In the genomic region with DNA sequence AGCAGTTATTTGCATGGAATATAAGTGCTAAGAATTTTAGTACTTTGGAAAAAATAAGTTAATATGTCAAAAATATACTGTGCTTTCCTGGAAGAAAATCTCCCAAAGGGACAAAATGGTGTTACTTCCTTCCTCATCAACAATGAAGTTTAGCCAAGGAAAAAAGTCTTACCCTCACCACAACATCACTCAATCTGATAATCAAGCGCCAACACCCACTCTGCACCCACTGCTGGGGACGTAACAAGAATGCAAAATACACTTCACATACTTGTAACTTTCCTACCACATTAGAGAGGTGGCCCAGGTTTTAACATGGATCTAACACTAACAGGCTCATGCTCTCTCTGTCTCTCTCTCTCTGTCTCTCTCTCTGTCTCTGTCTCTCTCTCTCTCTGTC, we compare ENCODE assay signal across 15 mouse cellular contexts.
"Had no signal": no experiment of that assay in that cellular context is flagged by ENCODE, and none has a peak within 500 bp of the region (broad histone marks: within the 10 kb centered on the region; RNA-seq: fewer than 3 reads in every experiment).

No protein-coding gene starts in this region.

- H3K4me1 ChIP-seq: limb, embryonic 15.5 days; midbrain, embryonic 10.5 days; neural tube, embryonic 12.5 days; stomach, embryonic 15.5 days had no signal

- DNase-seq: kidney, adult 8-10 months; kidney, postnatal 4 days; retina, postnatal 1 day; right cerebral cortex, postnatal 4 days; thymus, adult 2 months; thymus, postnatal 25 days had no signal

- H3K27ac ChIP-seq: layer of hippocampus, adult 2 months; left cerebral cortex, adult 2 months; limb, embryonic 15.5 days; midbrain, embryonic 10.5 days; neural tube, embryonic 12.5 days; stomach, embryonic 15.5 days had no signal

- H3K9me3 ChIP-seq: limb, embryonic 15.5 days; midbrain, embryonic 10.5 days; neural tube, embryonic 12.5 days; stomach, embryonic 15.5 days had no signal

- H3K4me3 ChIP-seq: layer of hippocampus, adult 2 months; left cerebral cortex, adult 2 months; limb, embryonic 15.5 days; midbrain, embryonic 10.5 days; neural tube, embryonic 12.5 days; stomach, embryonic 15.5 days had no signal

- ATAC-seq: inflammation-experienced regulatory T-cells, adult 6 months; intestine, postnatal 0 days had no signal

- H3K9ac ChIP-seq: limb, embryonic 15.5 days; lung, embryonic 14.5 days; neural tube, embryonic 12.5 days; stomach, embryonic 15.5 days had no signal

- H3K4me2 ChIP-seq: limb, embryonic 15.5 days; lung, embryonic 14.5 days; neural tube, embryonic 12.5 days; stomach, embryonic 15.5 days had no signal

- H3K36me3 ChIP-seq: stomach, embryonic 15.5 days had no signal

- H3K27me3 ChIP-seq: limb, embryonic 15.5 days; neural tube, embryonic 12.5 days; stomach, embryonic 15.5 days had no signal
